Mouse (Mus musculus) stomach, embryonic 16.5 days (tissue): ENCODE measurements around the gene Cwc22. TPM values are rescaled to one million over a fixed set of nuclear protein-coding genes. Genes with fewer than 3 reads are reported as not detected.

Experiments used
- ATAC-seq: fragments of 200-750 bp; cut with Nextera tagmentation; 2 replicates; pipeline ENCODE4 v1.8.0; 2017; ENCODE audit warnings: moderate number of reproducible peaks, moderate TSS enrichment; ENCODE audit not compliant: insufficient read depth, low FRiP score
- H3K27ac ChIP-seq: fragments of 300-500 bp; sonication (generic); 2 replicates; pipeline ENCODE4 v1.5.1; 2014; ENCODE audit warnings: low read length
- H3K27me3 ChIP-seq: fragments of 300-500 bp; sonication (generic); 2 replicates; pipeline ENCODE4 v1.6.1; 2014; ENCODE audit warnings: low read length, control low read depth, mixed read lengths; ENCODE audit not compliant: control insufficient read depth, insufficient read depth
- H3K36me3 ChIP-seq: fragments of 300-500 bp; sonication (generic); 2 replicates; pipeline ENCODE4 v1.6.1; 2014; ENCODE audit warnings: low read length; ENCODE audit not compliant: control insufficient read depth, insufficient read depth
- H3K4me1 ChIP-seq: fragments of 300-500 bp; sonication (generic); 2 replicates; pipeline ENCODE4 v1.6.1; 2014; ENCODE audit warnings: low read length, control low read depth, mixed read lengths; ENCODE audit not compliant: control insufficient read depth, insufficient read depth
- H3K4me2 ChIP-seq: fragments of 300-500 bp; sonication (generic); 2 replicates; pipeline ENCODE4 v1.6.1; 2014; ENCODE audit warnings: low read depth, low read length, mixed read lengths
- H3K4me3 ChIP-seq: fragments of 300-500 bp; sonication (generic); replicated peaks from 2 replicates; pipeline ENCODE4 v1.5.1; 2014; ENCODE audit warnings: mild to moderate bottlenecking, low read length
- H3K9ac ChIP-seq: fragments of 300-500 bp; sonication (generic); 2 replicates; pipeline ENCODE4 v1.6.1; 2014; ENCODE audit warnings: low read length
- H3K9me3 ChIP-seq: fragments of 300-500 bp; sonication (generic); replicated peaks from 2 replicates; pipeline ENCODE4 v1.6.1; 2016; ENCODE audit warnings: low read length, control low read depth; ENCODE audit not compliant: control insufficient read depth
- WGBS: fragments of 180-500 bp; shearing (Covaris S2); extraction: QIAGEN DNeasy Blood & Tissue Kit; methylation state at CpG from one replicate; pipeline ENCODE4 v1.1.7; 2014; 5-methylcytosine and 5-hydroxymethylcytosine counted together
- polyA plus RNA-seq: library from polyadenylated mRNA; unstranded; fragments of >200 nt; fragmentation: Nextera tagmentation; extraction: Ambion mirVana; gene quantifications from 2 replicates; pipeline ENCODE4 v1.2.1, GENCODE M21; 2015

The Cwc22 gene
- polyA plus RNA-seq, 1 experiment from 2014 or later = 27.4 TPM

GRCm38 (mm10) chr2:77893505-77893904, 52.7 kb downstream of the Cwc22 start:
- no peaks in the 10 kb centered on the region for H3K9me3 ChIP-seq
- H3K4me2 ChIP-seq = no peak overlapping the region
- H3K4me3 ChIP-seq = no peak overlapping the region
- 93% methylated on average over 8 of the region's 8 CpGs for WGBS
- no peak overlapping the region for H3K9ac ChIP-seq
- H3K36me3 ChIP-seq = peaks cover 5% of the 10 kb centered on the region; the same call in 1 of the 2 replicates
- no peak overlapping the region for H3K27ac ChIP-seq
- H3K27me3 ChIP-seq = no peaks in the 10 kb centered on the region
- ATAC-seq = no peak
- H3K4me1 ChIP-seq = no peaks in the 10 kb centered on the region

GRCm38 (mm10) chr2:77892573-77892972, 53.6 kb downstream of the Cwc22 start:
- Histone ChIP-seq H3K9me3 (no peaks in the 10 kb centered on the region), H3K4me2 (no peak overlapping the region), H3K4me3 (no peak overlapping the region), H3K9ac (no peak overlapping the region), H3K27me3 (no peaks in the 10 kb centered on the region), H3K27ac (no peak overlapping the region), H3K36me3 (0 out of 2 replicates have a peak, but pooled peaks cover under 1% of the 10 kb centered on the region), H3K4me1 (no peaks in the 10 kb centered on the region)
- WGBS = 94% methylated on average over 4 of the region's 4 CpGs
- no peak for ATAC-seq

GRCm38 (mm10) chr2:77890836-77891438, 55.2 kb downstream of the Cwc22 start:
- Histone ChIP-seq H3K36me3 (no peaks in the 10 kb centered on the region), H3K27me3 (no peaks in the 10 kb centered on the region), H3K9ac (no peak overlapping the region), H3K4me3 (no peak overlapping the region), H3K27ac (no peak overlapping the region), H3K4me2 (no peak overlapping the region), H3K4me1 (no peaks in the 10 kb centered on the region), H3K9me3 (no peaks in the 10 kb centered on the region)
- no peak for ATAC-seq
- WGBS = 93% methylated on average over 5 of the region's 5 CpGs

- Histone ChIP-seq H3K4me3 (no peak overlapping the region), H3K4me2 (no peak overlapping the region), H3K27ac (no peak overlapping the region), H3K9ac (no peak overlapping the region), H3K4me1 (no peaks in the 10 kb centered on the region), H3K9me3 (no peaks in the 10 kb centered on the region), H3K27me3 (no peaks in the 10 kb centered on the region), H3K36me3 (no peaks in the 10 kb centered on the region)
- 94% methylated on average over 6 of the region's 6 CpGs for WGBS
- no peak for ATAC-seq
Observed at GRCm38 (mm10) chr2:77889949-77890348, 56.2 kb downstream of the Cwc22 start.

- no peak overlapping the region for H3K27ac ChIP-seq
Observed at GRCm38 (mm10) chr2:77889401-77889800, 56.8 kb downstream of the Cwc22 start.

GRCm38 (mm10) chr2:77888826-77889225, 57.3 kb downstream of the Cwc22 start:
- Histone ChIP-seq H3K9me3 (no peaks in the 10 kb centered on the region), H3K9ac (no peak overlapping the region), H3K27ac (no peak overlapping the region), H3K27me3 (no peaks in the 10 kb centered on the region), H3K4me3 (no peak overlapping the region), H3K4me2 (no peak overlapping the region), H3K4me1 (no peaks in the 10 kb centered on the region), H3K36me3 (no peaks in the 10 kb centered on the region)
- 72% methylated on average over 2 of the region's 2 CpGs for WGBS
- no peak for ATAC-seq

More at GRCm38 (mm10) chr2:77889401-77889800, 56.8 kb downstream of the Cwc22 start:
- ATAC-seq = no peak
- Histone ChIP-seq H3K4me2 (no peak overlapping the region), H3K4me3 (no peak overlapping the region), H3K9me3 (no peaks in the 10 kb centered on the region), H3K9ac (no peak overlapping the region), H3K36me3 (no peaks in the 10 kb centered on the region), H3K27me3 (no peaks in the 10 kb centered on the region), H3K4me1 (no peaks in the 10 kb centered on the region)
- 91% methylated on average over 5 of the region's 5 CpGs for WGBS

GRCm38 (mm10) chr2:77888056-77888455, 58.1 kb downstream of the Cwc22 start:
- ATAC-seq = no peak
- H3K27ac ChIP-seq = no peak overlapping the region
- WGBS = 86% methylated on average over 6 of the region's 6 CpGs
- H3K9ac ChIP-seq = no peak overlapping the region
- no peak overlapping the region for H3K4me2 ChIP-seq
- H3K27me3 ChIP-seq = no peaks in the 10 kb centered on the region
- H3K4me1 ChIP-seq = no peaks in the 10 kb centered on the region
- H3K36me3 ChIP-seq = no peaks in the 10 kb centered on the region
- no peak overlapping the region for H3K4me3 ChIP-seq
- H3K9me3 ChIP-seq = no peaks in the 10 kb centered on the region

- Histone ChIP-seq H3K4me2 (no peak overlapping the region), H3K4me3 (no peak overlapping the region), H3K4me1 (no peaks in the 10 kb centered on the region), H3K9me3 (no peaks in the 10 kb centered on the region), H3K9ac (no peak overlapping the region), H3K36me3 (no peaks in the 10 kb centered on the region), H3K27ac (no peak overlapping the region), H3K27me3 (no peaks in the 10 kb centered on the region)
- ATAC-seq = no peak
- WGBS = 89% methylated on average over 4 of the region's 4 CpGs
Observed at GRCm38 (mm10) chr2:77887166-77887565, 59.0 kb downstream of the Cwc22 start.

- 78% methylated on average over 10 of the region's 10 CpGs for whole genome bisulfite sequencing
- H3K4me2 ChIP-seq = no peak overlapping the region
- H3K36me3 ChIP-seq = no peaks in the 10 kb centered on the region
- no peaks in the 10 kb centered on the region for H3K4me1 ChIP-seq
- no peak overlapping the region for H3K9ac ChIP-seq
- ATAC-seq = no peak
- no peak overlapping the region for H3K4me3 ChIP-seq
- H3K27ac ChIP-seq = no peak overlapping the region
- H3K27me3 ChIP-seq = no peaks in the 10 kb centered on the region
- H3K9me3 ChIP-seq = no peaks in the 10 kb centered on the region
Observed at GRCm38 (mm10) chr2:77885491-77886130, 60.6 kb downstream of the Cwc22 start.
